Mouse (Mus musculus) thymus, adult 2 months (tissue): ENCODE measurements around the gene Dazap1.

ENCODE experiments used
- CTCF ChIP-seq: fragments of 200-500 bp; IDR thresholded peaks from 2 replicates; pipeline ENCODE4 v1.5.1; 2012; ENCODE audit warnings: mild to moderate bottlenecking, control low read depth, low read length, moderate library complexity, borderline replicate concordance; ENCODE audit not compliant: control insufficient read depth, poor library complexity, insufficient read depth; ENCODE audit errors: extremely low read depth
- POLR2A ChIP-seq: fragments of 200-500 bp; IDR thresholded peaks from 2 replicates; pipeline ENCODE4 v1.6.1; 2012; ENCODE audit warnings: mild to moderate bottlenecking, low read length, control low read depth, moderate library complexity; ENCODE audit not compliant: control insufficient read depth, poor library complexity, insufficient read depth; ENCODE audit errors: extremely low read depth

GRCm38 (mm10) chr10:80285222-80286070 lies 24.2 kb downstream of the Dazap1 start:
- no peak for TF ChIP-seq POLR2A
- no peak for TF ChIP-seq CTCF
